Mouse (Mus musculus) neural tube, embryonic 12.5 days (tissue): ENCODE data around the gene Ptpro. TPM values are rescaled to one million over a fixed set of nuclear protein-coding genes. Genes with fewer than 3 reads are reported as not detected.

Experiments
- ATAC-seq: fragments of 200-750 bp; cut with Nextera tagmentation; 2 replicates; pipeline ENCODE4 v1.8.0; 2017; ENCODE audit warnings: low read depth, mild to moderate bottlenecking, moderate TSS enrichment, moderate library complexity; ENCODE audit not compliant: low FRiP score
- H3K27ac ChIP-seq: fragments of 300-500 bp; sonication (generic); 2 replicates; pipeline ENCODE4 v1.5.1; 2016
- H3K27me3 ChIP-seq: fragments of 300-500 bp; sonication (generic); replicated peaks from 2 replicates; pipeline ENCODE4 v1.6.1; 2016; ENCODE audit warnings: mild to moderate bottlenecking
- H3K36me3 ChIP-seq: fragments of 300-500 bp; sonication (generic); 2 replicates; pipeline ENCODE4 v1.6.1; 2016; ENCODE audit warnings: mild to moderate bottlenecking
- H3K4me1 ChIP-seq: fragments of 300-500 bp; sonication (generic); 2 replicates; pipeline ENCODE4 v1.6.1; 2016
- H3K4me2 ChIP-seq: fragments of 300-500 bp; sonication (generic); replicated peaks from 2 replicates; pipeline ENCODE4 v1.6.1; 2016; ENCODE audit warnings: mild to moderate bottlenecking
- H3K4me3 ChIP-seq: fragments of 300-500 bp; sonication (generic); 2 replicates; pipeline ENCODE4 v1.5.1; 2016
- H3K9ac ChIP-seq: fragments of 300-500 bp; sonication (generic); 2 replicates; pipeline ENCODE4 v1.6.1; 2016; ENCODE audit warnings: mild to moderate bottlenecking
- H3K9me3 ChIP-seq: fragments of 300-500 bp; sonication (generic); 2 replicates; pipeline ENCODE4 v1.6.1; 2016; ENCODE audit warnings: mild to moderate bottlenecking
- WGBS: fragments of 180-500 bp; shearing (Covaris S2); methylation state at CpG from one replicate; pipeline ENCODE4 v1.1.7; 2016; 5-methylcytosine and 5-hydroxymethylcytosine counted together
- polyA plus RNA-seq: library from polyadenylated mRNA; unstranded; fragments of >200 nt; fragmentation: Nextera tagmentation; extraction: Ambion mirVana; gene quantifications from 2 replicates; pipeline ENCODE4 v1.2.1, GENCODE M21; 2016

Ptpro gene
- polyA plus RNA-seq, 1 experiment from 2014 or later, result 28.9 TPM

GRCm38 (mm10) chr6:137303824-137304223 is 51.7 kb downstream of the Ptpro start:
- no peak for ATAC-seq
- 91% methylated on average over 2 of the region's 2 CpGs for WGBS
- 0 out of 2 replicates have a peak, but pooled peaks cover 4% of the 10 kb centered on the region for H3K36me3 ChIP-seq

GRCm38 (mm10) chr6:137315265-137315664 is 63.1 kb downstream of the Ptpro start:
- Histone ChIP-seq H3K9me3 (no peaks in the 10 kb centered on the region), H3K4me3 (no peak overlapping the region), H3K27me3 (no peaks in the 10 kb centered on the region), H3K27ac (no peak overlapping the region), H3K4me1 (no peaks in the 10 kb centered on the region), H3K9ac (no peak overlapping the region), H3K36me3 (no peaks in the 10 kb centered on the region), H3K4me2 (no peak overlapping the region)
- WGBS, result 73% methylated on average over 4 of the region's 4 CpGs
- no peak for ATAC-seq

More at GRCm38 (mm10) chr6:137303824-137304223, 51.7 kb downstream of the Ptpro start:
- Histone ChIP-seq H3K9me3 (no peaks in the 10 kb centered on the region), H3K4me3 (no peak overlapping the region), H3K9ac (no peak overlapping the region), H3K4me2 (no peak overlapping the region), H3K27ac (no peak overlapping the region), H3K4me1 (no peaks in the 10 kb centered on the region), H3K27me3 (no peaks in the 10 kb centered on the region)

DNA sequence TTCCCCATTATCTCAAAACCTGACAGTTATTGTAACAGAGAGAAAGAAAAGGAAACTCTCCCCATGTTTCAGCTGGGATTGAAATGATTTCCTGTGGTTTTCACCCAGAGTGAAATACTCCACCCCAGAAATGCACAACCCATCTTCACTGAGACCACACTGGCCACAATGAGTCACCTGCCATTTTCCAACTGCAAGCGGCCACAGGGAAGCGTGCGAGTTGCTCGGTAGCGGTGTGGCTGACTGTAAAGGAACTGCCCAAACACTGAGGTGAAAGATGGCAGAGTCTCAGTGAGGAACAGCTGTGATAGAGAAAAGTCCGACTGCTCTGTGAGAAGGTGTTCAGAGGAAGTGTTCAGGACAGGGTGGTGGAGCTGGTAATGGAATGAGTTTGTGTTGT is 64.2 kb downstream of the Ptpro start:
- Histone ChIP-seq H3K36me3 (no peaks in the 10 kb centered on the region), H3K4me2 (no peak overlapping the region), H3K27ac (no peak overlapping the region), H3K9ac (no peak overlapping the region), H3K4me1 (no peaks in the 10 kb centered on the region), H3K27me3 (no peaks in the 10 kb centered on the region), H3K9me3 (no peaks in the 10 kb centered on the region), H3K4me3 (no peak overlapping the region)
- ATAC-seq, result no peak
- WGBS, result 86% methylated on average over 6 of the region's 6 CpGs

DNA sequence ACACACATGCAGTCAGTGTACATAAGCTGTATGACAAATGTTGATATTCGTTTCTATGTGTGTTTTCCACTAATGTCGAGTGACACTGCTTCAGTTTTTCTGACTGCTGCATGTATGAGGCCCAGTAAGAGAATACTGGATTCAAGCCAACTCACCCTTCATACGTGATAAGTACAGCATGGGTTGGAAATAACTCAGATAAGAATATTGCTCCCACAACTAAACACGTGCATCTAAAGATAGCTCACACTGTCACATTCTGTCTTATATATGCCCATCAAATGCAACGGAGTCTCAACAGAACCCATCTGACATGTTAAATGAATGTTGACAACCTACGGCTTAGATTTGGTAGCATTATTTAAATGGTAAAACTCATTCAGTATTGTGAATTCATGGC is 65.4 kb downstream of the Ptpro start:
- ATAC-seq, result no peak
- Histone ChIP-seq H3K4me3 (no peak overlapping the region), H3K9me3 (no peaks in the 10 kb centered on the region), H3K27ac (no peak overlapping the region), H3K4me1 (no peaks in the 10 kb centered on the region), H3K27me3 (no peaks in the 10 kb centered on the region), H3K9ac (no peak overlapping the region), H3K4me2 (no peak overlapping the region), H3K36me3 (no peaks in the 10 kb centered on the region)
- WGBS, result 93% methylated on average over 6 of the region's 6 CpGs

DNA sequence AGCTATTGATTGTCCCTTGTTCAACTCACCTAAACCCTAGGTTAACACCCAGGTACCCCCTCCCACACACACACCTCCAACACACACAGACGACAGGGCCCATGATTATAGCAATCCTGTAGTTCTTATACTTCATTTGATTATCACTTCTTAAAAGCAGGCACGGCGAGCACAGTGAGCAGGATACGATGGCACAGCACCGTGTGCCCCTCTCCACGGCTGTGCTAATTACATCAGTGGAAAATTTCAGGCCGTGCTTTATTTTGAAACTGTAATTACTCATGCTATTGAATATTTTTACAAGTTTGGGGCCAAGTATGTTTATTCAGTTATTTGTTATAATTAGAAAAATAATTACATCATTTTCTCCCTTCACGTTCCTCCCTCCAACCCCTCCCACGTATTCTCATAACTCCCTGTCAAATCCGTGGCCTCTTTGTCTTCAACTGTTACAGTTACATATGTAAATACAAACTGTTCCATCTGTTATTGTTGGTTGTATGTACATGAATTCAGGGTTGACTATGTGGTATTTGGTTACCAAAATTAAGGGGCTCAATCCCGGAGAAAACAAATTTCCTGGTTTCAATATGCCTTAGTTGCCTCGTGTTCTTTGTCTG is 66.2 kb downstream of the Ptpro start:
- ATAC-seq, result no peak
- no peak overlapping the region for H3K27ac ChIP-seq
- H3K36me3 ChIP-seq, result no peaks in the 10 kb centered on the region
- H3K4me3 ChIP-seq, result no peak overlapping the region
- H3K27me3 ChIP-seq, result no peaks in the 10 kb centered on the region
- H3K9me3 ChIP-seq, result no peaks in the 10 kb centered on the region
- WGBS, result 92% methylated on average over 12 of the region's 12 CpGs
- no peaks in the 10 kb centered on the region for H3K4me1 ChIP-seq
- no peak overlapping the region for H3K9ac ChIP-seq
- H3K4me2 ChIP-seq, result no peak overlapping the region

DNA sequence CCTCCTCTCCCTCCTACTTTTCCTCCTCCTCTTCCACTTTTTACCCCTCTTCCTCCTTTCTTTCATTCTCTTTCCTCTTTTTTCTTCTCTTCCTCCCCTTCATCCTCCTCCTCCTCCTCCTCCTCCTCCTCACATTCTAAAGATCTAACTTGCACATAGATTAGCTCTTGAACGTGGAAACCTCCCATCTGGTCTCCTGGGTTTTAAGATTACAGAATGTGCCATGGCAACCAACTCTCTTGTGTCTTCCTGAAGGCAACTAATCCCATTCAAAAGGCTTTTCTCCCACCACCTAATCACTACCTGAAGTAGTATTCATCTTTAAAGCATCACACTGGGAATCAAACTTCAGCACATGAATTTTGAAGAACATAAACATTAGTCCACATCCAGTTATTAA is 67.5 kb downstream of the Ptpro start:
- Histone ChIP-seq H3K4me1 (no peaks in the 10 kb centered on the region), H3K27ac (no peak overlapping the region), H3K9me3 (no peaks in the 10 kb centered on the region), H3K4me2 (no peak overlapping the region), H3K27me3 (no peaks in the 10 kb centered on the region), H3K4me3 (no peak overlapping the region), H3K36me3 (no peaks in the 10 kb centered on the region), H3K9ac (no peak overlapping the region)
- no peak for ATAC-seq
- 43% methylated on average over 1 of the region's 1 CpGs for WGBS

DNA sequence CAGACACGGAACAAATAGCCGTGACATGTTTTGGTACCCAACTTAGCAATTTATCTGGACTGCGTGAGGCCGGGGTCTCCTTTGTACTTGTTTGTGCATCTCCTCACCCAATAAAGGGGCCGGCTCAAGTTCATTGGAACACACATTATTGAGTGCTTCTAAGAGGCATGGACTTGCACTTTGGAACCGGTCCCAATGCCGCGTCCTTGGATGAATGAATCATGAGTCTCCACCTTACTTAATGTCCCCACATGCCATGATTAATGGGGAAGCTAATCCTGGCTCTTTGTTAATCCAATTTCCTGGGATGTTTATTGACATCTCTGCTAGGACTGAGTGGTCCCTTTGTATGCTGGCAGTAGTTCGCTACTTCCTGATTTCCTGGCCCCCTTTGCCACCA is 75.6 kb downstream of the Ptpro start:
- WGBS, result 46% methylated on average over 9 of the region's 9 CpGs
- Histone ChIP-seq H3K27me3 (no peaks in the 10 kb centered on the region), H3K36me3 (no peaks in the 10 kb centered on the region), H3K9ac (no peak overlapping the region), H3K4me2 (no peak overlapping the region), H3K9me3 (peaks cover 4% of the 10 kb centered on the region; the same call in 1 of the 2 replicates), H3K4me1 (peaks cover 6% of the 10 kb centered on the region; the same call in 1 of the 2 replicates), H3K27ac (no peak overlapping the region), H3K4me3 (no peak overlapping the region)
- ATAC-seq, result peak; percentile 65; the same call in 1 of the 2 replicates

DNA sequence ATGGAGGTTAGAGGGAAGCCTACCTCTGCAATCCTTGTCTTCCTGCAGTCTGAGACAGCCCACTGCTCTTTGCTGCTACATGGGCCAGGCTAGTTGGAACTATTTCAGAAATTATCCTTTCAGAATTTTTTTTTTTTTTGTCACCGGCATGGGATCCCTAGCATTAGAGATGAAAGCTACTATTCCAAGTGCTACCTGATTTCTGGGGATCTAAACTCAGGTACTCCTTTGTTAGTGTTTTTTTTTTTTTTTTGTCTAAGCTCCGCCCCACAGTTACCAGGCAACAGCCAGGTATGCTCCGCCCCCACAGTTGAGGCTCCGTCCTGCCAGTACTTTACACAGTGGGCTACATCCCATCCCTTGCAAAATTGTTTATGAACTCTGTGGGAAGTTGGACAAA is 76.1 kb downstream of the Ptpro start:
- H3K4me2 ChIP-seq, result no peak overlapping the region
- ATAC-seq, result no peak
- H3K36me3 ChIP-seq, result no peaks in the 10 kb centered on the region
- peaks cover 4% of the 10 kb centered on the region; the same call in 1 of the 2 replicates for H3K9me3 ChIP-seq
- H3K9ac ChIP-seq, result no peak overlapping the region
- H3K4me1 ChIP-seq, result peaks cover 6% of the 10 kb centered on the region; the same call in 1 of the 2 replicates
- H3K27ac ChIP-seq, result no peak overlapping the region
- no peaks in the 10 kb centered on the region for H3K27me3 ChIP-seq
- WGBS, result 68% methylated on average over 4 of the region's 4 CpGs
- no peak overlapping the region for H3K4me3 ChIP-seq

GRCm38 (mm10) chr6:137330782-137331181 is 78.7 kb downstream of the Ptpro start:
- Histone ChIP-seq H3K36me3 (no peaks in the 10 kb centered on the region), H3K4me3 (no peak overlapping the region), H3K4me1 (peaks cover 6% of the 10 kb centered on the region; the same call in 1 of the 2 replicates), H3K27ac (no peak overlapping the region), H3K27me3 (no peaks in the 10 kb centered on the region), H3K9me3 (peaks cover 4% of the 10 kb centered on the region; the same call in 1 of the 2 replicates), H3K9ac (no peak overlapping the region), H3K4me2 (no peak overlapping the region)
- 69% methylated on average over 5 of the region's 5 CpGs for WGBS
- no peak for ATAC-seq

- no peak overlapping the region for H3K27ac ChIP-seq
- ATAC-seq, result no peak
- WGBS, result 84% methylated on average over 3 of the region's 3 CpGs
These were observed 79.7 kb downstream of the Ptpro start for GRCm38 (mm10) chr6:137331826-137332225.

DNA sequence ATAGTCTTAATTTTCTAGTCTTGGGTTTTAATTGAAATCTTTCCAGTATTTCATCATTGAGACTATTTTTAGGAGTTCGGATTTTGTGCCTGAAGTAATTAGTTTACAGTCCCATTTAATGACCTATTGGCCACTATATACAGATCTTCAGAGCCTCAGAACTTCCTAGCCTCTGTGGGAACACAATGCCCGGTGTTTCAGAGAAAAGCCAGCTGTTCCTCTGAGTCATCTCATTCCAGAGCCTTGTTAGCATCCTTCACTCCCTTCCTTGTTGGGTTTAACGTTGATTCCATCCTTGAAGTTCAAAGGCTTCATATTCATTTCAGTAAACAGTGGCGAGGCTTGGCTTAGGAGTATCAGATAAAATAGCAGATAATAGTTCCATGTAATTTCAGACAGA is 87.0 kb downstream of the Ptpro start:
- Histone ChIP-seq H3K36me3 (no peaks in the 10 kb centered on the region), H3K4me1 (no peaks in the 10 kb centered on the region), H3K9me3 (no peaks in the 10 kb centered on the region), H3K27me3 (no peaks in the 10 kb centered on the region), H3K27ac (no peak overlapping the region), H3K4me3 (no peak overlapping the region), H3K4me2 (no peak overlapping the region), H3K9ac (no peak overlapping the region)
- 41% methylated on average over 4 of the region's 4 CpGs for WGBS
- no peak for ATAC-seq

More at GRCm38 (mm10) chr6:137331826-137332225, 79.7 kb downstream of the Ptpro start:
- Histone ChIP-seq H3K9me3 (peaks cover 4% of the 10 kb centered on the region; the same call in 1 of the 2 replicates), H3K4me2 (no peak overlapping the region), H3K4me3 (no peak overlapping the region), H3K9ac (no peak overlapping the region), H3K27me3 (no peaks in the 10 kb centered on the region), H3K36me3 (no peaks in the 10 kb centered on the region), H3K4me1 (peaks cover 6% of the 10 kb centered on the region; the same call in 1 of the 2 replicates)

- WGBS, result 56% methylated on average over 5 of the region's 5 CpGs
- Histone ChIP-seq H3K4me3 (no peak overlapping the region), H3K9ac (no peak overlapping the region), H3K27ac (no peak overlapping the region), H3K9me3 (no peaks in the 10 kb centered on the region), H3K4me2 (no peak overlapping the region), H3K27me3 (no peaks in the 10 kb centered on the region), H3K4me1 (no peaks in the 10 kb centered on the region), H3K36me3 (no peaks in the 10 kb centered on the region)
- ATAC-seq, result no peak
These were observed 91.7 kb downstream of the Ptpro start for GRCm38 (mm10) chr6:137343688-137344441.
